Mouse (Mus musculus): Measurements from ENCODE around the gene Nup50. TPM values are rescaled to one million over a fixed set of nuclear protein-coding genes. Genes with fewer than 3 reads are reported as not detected.

Gene Nup50
- polyA plus RNA-seq, 1 experiment: 6.8 TPM

GRCm38 (mm10) chr15:84986171-84987019 is 63.2 kb downstream of the Nup50 start:
- TF ChIP-seq POLR2A (IDR thresholded peaks at IDR 0.05; ENCODE audit: borderline replicate concordance, extremely low read depth, low read depth, low read length) (no peak), CTCF (IDR thresholded peaks at IDR 0.05; ENCODE audit: insufficient read depth, low read length) (no peak)
- peak overlapping the region; percentile 88 for H3K4me3 ChIP-seq (replicated peaks; ENCODE audit: extremely low read depth, low read depth, low read length)
- 61% methylated on average over 4 of the region's 4 CpGs for WGBS
- DNase-seq: no peak
- peaks cover 3% of the 10 kb centered on the region; the same call in 1 of the 2 replicates for H3K4me1 ChIP-seq (ENCODE audit: control insufficient read depth, insufficient read depth, low read length)

- H3K4me1 ChIP-seq (ENCODE audit: control insufficient read depth, insufficient read depth, low read length): no peaks in the 10 kb centered on the region
- no peak for DNase-seq
- H3K4me3 ChIP-seq (replicated peaks; ENCODE audit: extremely low read depth, low read depth, low read length): peak overlapping the region; percentile 88
- TF ChIP-seq POLR2A (IDR thresholded peaks at IDR 0.05; ENCODE audit: borderline replicate concordance, extremely low read depth, low read depth, low read length) (no peak), CTCF (IDR thresholded peaks at IDR 0.05; ENCODE audit: insufficient read depth, low read length) (no peak)
- under 1% methylated on average over 53 of the region's 53 CpGs for WGBS
These were observed 64.0 kb downstream of the Nup50 start for GRCm38 (mm10) chr15:84987020-84987815.

- 2% methylated on average over 51 of the region's 59 CpGs for WGBS
These were observed 64.9 kb downstream of the Nup50 start, which contains the start of gene 5031439G07Rik for GRCm38 (mm10) chr15:84987874-84988825. Gene 5031439G07Rik, minus strand, starts transcription at chr15:84988551.

GRCm38 (mm10) chr15:84989098-84989497 is 65.9 kb downstream of the Nup50 start:
- Histone ChIP-seq H3K4me3 (replicated peaks; ENCODE audit: extremely low read depth, low read depth, low read length) (no peak overlapping the region), H3K4me1 (ENCODE audit: control insufficient read depth, insufficient read depth, low read length) (no peaks in the 10 kb centered on the region)
- TF ChIP-seq CTCF (IDR thresholded peaks at IDR 0.05; ENCODE audit: insufficient read depth, low read length): no peak
- TF ChIP-seq POLR2A (IDR thresholded peaks at IDR 0.05; ENCODE audit: borderline replicate concordance, extremely low read depth, low read depth, low read length): no peak
- no peak for DNase-seq
- WGBS: 81% methylated on average over 3 of the region's 3 CpGs

More at GRCm38 (mm10) chr15:84987874-84988825, 64.9 kb downstream of the Nup50 start, which contains the start of gene 5031439G07Rik:
- TF ChIP-seq CTCF (IDR thresholded peaks at IDR 0.05; ENCODE audit: insufficient read depth, low read length) (no peak), POLR2A (IDR thresholded peaks at IDR 0.05; ENCODE audit: borderline replicate concordance, extremely low read depth, low read depth, low read length) (peak; percentile 56; the same call in 1 of the 2 replicates)
- Histone ChIP-seq H3K4me3 (replicated peaks; ENCODE audit: extremely low read depth, low read depth, low read length) (peak within 1 kb of the TSS; percentile 88), H3K4me1 (ENCODE audit: control insufficient read depth, insufficient read depth, low read length) (no peaks in the 10 kb centered on the region)
- DNase-seq: peak; percentile 84

GRCm38 (mm10) chr15:84989771-84990170 is 66.6 kb downstream of the Nup50 start:
- Histone ChIP-seq H3K4me3 (replicated peaks; ENCODE audit: extremely low read depth, low read depth, low read length) (no peak overlapping the region), H3K4me1 (ENCODE audit: control insufficient read depth, insufficient read depth, low read length) (no peaks in the 10 kb centered on the region)
- 74% methylated on average over 7 of the region's 7 CpGs for WGBS
- TF ChIP-seq POLR2A (IDR thresholded peaks at IDR 0.05; ENCODE audit: borderline replicate concordance, extremely low read depth, low read depth, low read length): no peak
- TF ChIP-seq CTCF (IDR thresholded peaks at IDR 0.05; ENCODE audit: insufficient read depth, low read length): no peak
- DNase-seq: no peak

Other genes with a start within 250 kb of the Nup50 start
- gene Arhgap8, start 203.4 kb upstream of the Nup50 start, polyA plus RNA-seq (2012; rRNA removed): 20.3 and 22.1 TPM in 2 replicates
- 2.2 and 2.6 TPM in 2 replicates for gene Phf21b, start 67.4 kb upstream of the Nup50 start, polyA plus RNA-seq (2012; rRNA removed)
- gene Gm29666, start 3.4 kb upstream of the Nup50 start, polyA plus RNA-seq (2012; rRNA removed): 0.07 and 0.20 TPM in 2 replicates
- 17.1 and 23.2 TPM in 2 replicates for gene 5031439G07Rik, start 65.1 kb downstream of the Nup50 start, polyA plus RNA-seq (2012; rRNA removed)
- gene Upk3a, start 93.7 kb downstream of the Nup50 start, polyA plus RNA-seq (2012; rRNA removed): 2.0 and 3.0 TPM in 2 replicates
- gene Fam118a, start 105.5 kb downstream of the Nup50 start, polyA plus RNA-seq (2012; rRNA removed): 6.7 and 7.0 TPM in 2 replicates
- not detected in 2 replicates for gene Smc1b, start 208.6 kb downstream of the Nup50 start, polyA plus RNA-seq (2012; rRNA removed)
- 0.37 and 0.43 TPM in 2 replicates for gene Ribc2, start 208.7 kb downstream of the Nup50 start, polyA plus RNA-seq (2012; rRNA removed)

Data from lung, adult 2 months (tissue).